Mouse (Mus musculus): ENCODE results near the gene Fyn. TPM values are rescaled to one million over a fixed set of nuclear protein-coding genes. Genes with fewer than 3 reads are reported as not detected.

Gene Fyn
- polyA plus RNA-seq, 1 experiment = 56.4 TPM

- Histone ChIP-seq H3K27ac (ENCODE audit: insufficient read depth, low read length) (0 out of 2 replicates have a peak overlapping the region, but pooled peaks have one; percentile 27), H3K4me3 (ENCODE audit: insufficient read depth, low read length) (no peak overlapping the region), H3K4me1 (ENCODE audit: control insufficient read depth, insufficient read depth, low read length) (peaks cover 19% of the 10 kb centered on the region)
- TF ChIP-seq POLR2A (IDR thresholded peaks at IDR 0.05; ENCODE audit: low read depth, low read length) = no peak
- no peak for TF ChIP-seq CTCF (IDR thresholded peaks at IDR 0.05; ENCODE audit: borderline replicate concordance, insufficient read depth, low read length)
Observed at GRCm38 (mm10) chr10:39520123-39520989, 151.7 kb downstream of the Fyn start.

- H3K27ac ChIP-seq (ENCODE audit: insufficient read depth, low read length) = peak overlapping the region; percentile 79
Observed at GRCm38 (mm10) chr10:39521327-39521726, 152.7 kb downstream of the Fyn start.

GRCm38 (mm10) chr10:39521861-39522391 is 153.3 kb downstream of the Fyn start:
- H3K4me1 ChIP-seq (ENCODE audit: control insufficient read depth, insufficient read depth, low read length) = peaks cover 19% of the 10 kb centered on the region
- peak overlapping the region; percentile 79 for H3K27ac ChIP-seq (ENCODE audit: insufficient read depth, low read length)
- TF ChIP-seq POLR2A (IDR thresholded peaks at IDR 0.05; ENCODE audit: low read depth, low read length) (no peak), CTCF (IDR thresholded peaks at IDR 0.05; ENCODE audit: borderline replicate concordance, insufficient read depth, low read length) (no peak)
- H3K4me3 ChIP-seq (ENCODE audit: insufficient read depth, low read length) = no peak overlapping the region

More at GRCm38 (mm10) chr10:39521327-39521726, 152.7 kb downstream of the Fyn start:
- Histone ChIP-seq H3K4me1 (ENCODE audit: control insufficient read depth, insufficient read depth, low read length) (peaks cover 19% of the 10 kb centered on the region), H3K4me3 (ENCODE audit: insufficient read depth, low read length) (no peak overlapping the region)
- TF ChIP-seq CTCF (IDR thresholded peaks at IDR 0.05; ENCODE audit: borderline replicate concordance, insufficient read depth, low read length) (no peak), POLR2A (IDR thresholded peaks at IDR 0.05; ENCODE audit: low read depth, low read length) (no peak)

- H3K4me1 ChIP-seq (ENCODE audit: control insufficient read depth, insufficient read depth, low read length) = peaks cover 19% of the 10 kb centered on the region
- H3K4me3 ChIP-seq (ENCODE audit: insufficient read depth, low read length) = no peak overlapping the region
- TF ChIP-seq POLR2A (IDR thresholded peaks at IDR 0.05; ENCODE audit: low read depth, low read length) (no peak), CTCF (IDR thresholded peaks at IDR 0.05; ENCODE audit: borderline replicate concordance, insufficient read depth, low read length) (no peak)
- H3K27ac ChIP-seq (ENCODE audit: insufficient read depth, low read length) = no peak overlapping the region
Observed at GRCm38 (mm10) chr10:39522857-39523614, 154.4 kb downstream of the Fyn start.

- H3K4me3 ChIP-seq (ENCODE audit: insufficient read depth, low read length) = no peak overlapping the region
- H3K27ac ChIP-seq (ENCODE audit: insufficient read depth, low read length) = no peak overlapping the region
- peaks cover 16% of the 10 kb centered on the region for H3K4me1 ChIP-seq (ENCODE audit: control insufficient read depth, insufficient read depth, low read length)
- TF ChIP-seq CTCF (IDR thresholded peaks at IDR 0.05; ENCODE audit: borderline replicate concordance, insufficient read depth, low read length) (no peak), POLR2A (IDR thresholded peaks at IDR 0.05; ENCODE audit: low read depth, low read length) (no peak)
Observed at GRCm38 (mm10) chr10:39524355-39524754, 155.7 kb downstream of the Fyn start.

- TF ChIP-seq CTCF (IDR thresholded peaks at IDR 0.05; ENCODE audit: borderline replicate concordance, insufficient read depth, low read length) = no peak
- no peak for TF ChIP-seq POLR2A (IDR thresholded peaks at IDR 0.05; ENCODE audit: low read depth, low read length)
- Histone ChIP-seq H3K4me1 (ENCODE audit: control insufficient read depth, insufficient read depth, low read length) (peaks cover 14% of the 10 kb centered on the region), H3K4me3 (ENCODE audit: insufficient read depth, low read length) (no peak overlapping the region), H3K27ac (ENCODE audit: insufficient read depth, low read length) (no peak overlapping the region)
Observed at GRCm38 (mm10) chr10:39525431-39525830, 156.8 kb downstream of the Fyn start.

- H3K4me3 ChIP-seq (ENCODE audit: insufficient read depth, low read length) = no peak overlapping the region
- TF ChIP-seq POLR2A (IDR thresholded peaks at IDR 0.05; ENCODE audit: low read depth, low read length) (no peak), CTCF (IDR thresholded peaks at IDR 0.05; ENCODE audit: borderline replicate concordance, insufficient read depth, low read length) (no peak)
- H3K4me1 ChIP-seq (ENCODE audit: control insufficient read depth, insufficient read depth, low read length) = peaks cover 13% of the 10 kb centered on the region; the same call in 1 of the 2 replicates
- H3K27ac ChIP-seq (ENCODE audit: insufficient read depth, low read length) = no peak overlapping the region
Observed at GRCm38 (mm10) chr10:39527113-39527512, 158.5 kb downstream of the Fyn start.

- Histone ChIP-seq H3K4me3 (ENCODE audit: insufficient read depth, low read length) (no peak overlapping the region), H3K27ac (ENCODE audit: insufficient read depth, low read length) (no peak overlapping the region), H3K4me1 (ENCODE audit: control insufficient read depth, insufficient read depth, low read length) (0 out of 2 replicates have a peak, but pooled peaks cover 2% of the 10 kb centered on the region)
- TF ChIP-seq POLR2A (IDR thresholded peaks at IDR 0.05; ENCODE audit: low read depth, low read length) = no peak
- no peak for TF ChIP-seq CTCF (IDR thresholded peaks at IDR 0.05; ENCODE audit: borderline replicate concordance, insufficient read depth, low read length)
Observed at GRCm38 (mm10) chr10:39529179-39529578, 160.5 kb downstream of the Fyn start.

GRCm38 (mm10) chr10:39532008-39532740 is 163.5 kb downstream of the Fyn start:
- Histone ChIP-seq H3K4me1 (ENCODE audit: control insufficient read depth, insufficient read depth, low read length) (0 out of 2 replicates have a peak, but pooled peaks cover 8% of the 10 kb centered on the region), H3K4me3 (ENCODE audit: insufficient read depth, low read length) (no peak overlapping the region), H3K27ac (ENCODE audit: insufficient read depth, low read length) (no peak overlapping the region)
- TF ChIP-seq CTCF (IDR thresholded peaks at IDR 0.05; ENCODE audit: borderline replicate concordance, insufficient read depth, low read length) = no peak
- no peak for TF ChIP-seq POLR2A (IDR thresholded peaks at IDR 0.05; ENCODE audit: low read depth, low read length)

Measured in embryonic fibroblast, embryonic 13.5 days (primary cell).